Mouse (Mus musculus) ES-Bruce4 (cell line): ENCODE measurements at regions not wholly inside any gene's neighbourhood (a gene's known extent, or its start where the extent isn't known, plus 50 kb on each side); places are given as distances from the start of the nearest gene placed in this dataset.

ENCODE experiments used
- H3K27ac ChIP-seq: 2 replicates; pipeline ENCODE4 v1.5.1; 2012; ENCODE audit warnings: low read length, inconsistent platforms; ENCODE audit not compliant: insufficient read depth
- H3K27me3 ChIP-seq: 2 replicates; pipeline ENCODE4 v1.6.1; 2012; ENCODE audit warnings: mild to moderate bottlenecking, low read length, inconsistent platforms; ENCODE audit not compliant: control insufficient read depth, poor library complexity, insufficient read depth, severe bottlenecking
- H3K36me3 ChIP-seq: 2 replicates; pipeline ENCODE4 v1.6.1; 2012; ENCODE audit warnings: inconsistent platforms, mild to moderate bottlenecking, low read length, moderate library complexity; ENCODE audit not compliant: control insufficient read depth, poor library complexity, insufficient read depth, severe bottlenecking
- H3K4me1 ChIP-seq: one replicate; pipeline ENCODE4 v1.8.1; 2011; ENCODE audit warnings: low read length; ENCODE audit not compliant: control insufficient read depth, insufficient read depth
- H3K4me3 ChIP-seq: 2 replicates; pipeline ENCODE4 v1.5.1; 2011; ENCODE audit warnings: low read depth, mild to moderate bottlenecking, low read length
- H3K9ac ChIP-seq: 2 replicates; pipeline ENCODE4 v1.6.1; 2012; ENCODE audit warnings: low read depth, mild to moderate bottlenecking, inconsistent platforms; ENCODE audit not compliant: poor library complexity, severe bottlenecking
- H3K9me3 ChIP-seq: replicated peaks from 2 replicates; pipeline ENCODE4 v1.6.1; 2012; ENCODE audit warnings: mild to moderate bottlenecking, low read length, inconsistent platforms; ENCODE audit not compliant: control insufficient read depth, poor library complexity, insufficient read depth, severe bottlenecking
- CTCF ChIP-seq: IDR thresholded peaks from one replicate; pipeline ENCODE4 v1.8.1; 2011; ENCODE audit warnings: low read depth, low read length
- EP300 ChIP-seq: IDR thresholded peaks from 2 replicates; pipeline ENCODE4 v1.6.1; 2011; ENCODE audit warnings: low read depth, low read length; ENCODE audit not compliant: insufficient read depth
- POLR2A ChIP-seq: IDR thresholded peaks from one replicate; pipeline ENCODE4 v1.8.1; 2011; ENCODE audit warnings: low read length; ENCODE audit not compliant: insufficient read depth

- TF ChIP-seq POLR2A (no peak), EP300 (no peak), CTCF (no peak)
Observed at GRCm38 (mm10) chr2:63405405-63405804, 221.3 kb upstream of the Kcnh7 start.

More at GRCm38 (mm10) chr2:63405405-63405804, 221.3 kb upstream of the Kcnh7 start:
- Histone ChIP-seq H3K9ac (no peak overlapping the region), H3K4me1 (no peaks in the 10 kb centered on the region), H3K27me3 (no peaks in the 10 kb centered on the region), H3K36me3 (no peaks in the 10 kb centered on the region), H3K27ac (no peak overlapping the region), H3K9me3 (no peaks in the 10 kb centered on the region), H3K4me3 (no peak overlapping the region)
